Mouse (Mus musculus): ENCODE results near the gene Azin2.

DNA sequence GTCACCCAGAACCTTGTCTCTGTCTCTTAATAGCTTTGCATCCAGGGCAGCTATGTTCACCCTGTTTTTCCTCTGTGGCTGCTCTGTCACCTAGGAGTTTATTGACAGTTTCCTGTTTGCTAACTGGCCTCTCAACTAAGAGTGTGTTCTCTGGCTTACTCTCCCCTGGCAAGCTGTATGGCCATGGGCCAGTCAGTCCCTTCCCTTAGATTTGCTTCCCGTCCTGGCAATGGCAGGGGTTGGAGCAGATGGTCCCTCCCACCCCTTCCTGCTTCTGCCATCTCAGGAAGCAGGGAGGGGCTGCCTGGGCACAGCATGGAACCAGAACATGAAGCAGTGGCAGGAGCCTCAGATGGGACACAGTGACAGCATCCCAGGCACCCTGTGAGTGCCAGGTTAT, 71.1 kb downstream of the Azin2 start:
- no peak for TF ChIP-seq CTCF (IDR thresholded peaks at IDR 0.05; ENCODE audit: extremely low read depth, insufficient read depth, low read length)
- no peak for TF ChIP-seq POLR2A (IDR thresholded peaks at IDR 0.05; ENCODE audit: extremely low read depth, insufficient read depth, low read length)

Data from cortical plate, adult 2 months (tissue).